Mouse (Mus musculus) midbrain, embryonic 12.5 days (tissue): ENCODE measurements around the gene Cyb5r2. TPM values are rescaled to one million over a fixed set of nuclear protein-coding genes. Genes with fewer than 3 reads are reported as not detected.

Source experiments
- ATAC-seq: fragments of 200-750 bp; cut with Nextera tagmentation; 2 replicates; pipeline ENCODE4 v1.8.0; 2017; ENCODE audit warnings: low read depth, moderate TSS enrichment, moderate library complexity; ENCODE audit not compliant: low FRiP score
- H3K27ac ChIP-seq: fragments of 300-500 bp; sonication (generic); replicated peaks from 2 replicates; pipeline ENCODE4 v1.5.1; 2016; ENCODE audit warnings: mild to moderate bottlenecking
- H3K27me3 ChIP-seq: fragments of 300-500 bp; sonication (generic); 2 replicates; pipeline ENCODE4 v1.6.1; 2016; ENCODE audit warnings: mild to moderate bottlenecking
- H3K36me3 ChIP-seq: fragments of 300-500 bp; sonication (generic); 2 replicates; pipeline ENCODE4 v1.6.1; 2016
- H3K4me1 ChIP-seq: fragments of 300-500 bp; sonication (generic); 2 replicates; pipeline ENCODE4 v1.6.1; 2016
- H3K4me2 ChIP-seq: fragments of 300-500 bp; sonication (generic); replicated peaks from 2 replicates; pipeline ENCODE4 v1.6.1; 2016; ENCODE audit warnings: mild to moderate bottlenecking, moderate library complexity
- H3K4me3 ChIP-seq: fragments of 300-500 bp; sonication (generic); 2 replicates; pipeline ENCODE4 v1.5.1; 2016; ENCODE audit warnings: mild to moderate bottlenecking
- H3K9ac ChIP-seq: fragments of 300-500 bp; sonication (generic); replicated peaks from 2 replicates; pipeline ENCODE4 v1.6.1; 2016; ENCODE audit warnings: mild to moderate bottlenecking, moderate library complexity
- H3K9me3 ChIP-seq: fragments of 300-500 bp; sonication (generic); 2 replicates; pipeline ENCODE4 v1.6.1; 2016; ENCODE audit warnings: mild to moderate bottlenecking
- WGBS: fragments of 180-500 bp; shearing (Covaris S2); methylation state at CpG from one replicate; pipeline ENCODE4 v1.1.7; 2016; 5-methylcytosine and 5-hydroxymethylcytosine counted together
- polyA plus RNA-seq: library from polyadenylated mRNA; unstranded; fragments of >200 nt; fragmentation: Nextera tagmentation; extraction: Ambion mirVana; gene quantifications from 2 replicates; pipeline ENCODE4 v1.2.1, GENCODE M21; 2016

The Cyb5r2 gene
- polyA plus RNA-seq = 0.30 and 0.34 TPM in 2 replicates

DNA sequence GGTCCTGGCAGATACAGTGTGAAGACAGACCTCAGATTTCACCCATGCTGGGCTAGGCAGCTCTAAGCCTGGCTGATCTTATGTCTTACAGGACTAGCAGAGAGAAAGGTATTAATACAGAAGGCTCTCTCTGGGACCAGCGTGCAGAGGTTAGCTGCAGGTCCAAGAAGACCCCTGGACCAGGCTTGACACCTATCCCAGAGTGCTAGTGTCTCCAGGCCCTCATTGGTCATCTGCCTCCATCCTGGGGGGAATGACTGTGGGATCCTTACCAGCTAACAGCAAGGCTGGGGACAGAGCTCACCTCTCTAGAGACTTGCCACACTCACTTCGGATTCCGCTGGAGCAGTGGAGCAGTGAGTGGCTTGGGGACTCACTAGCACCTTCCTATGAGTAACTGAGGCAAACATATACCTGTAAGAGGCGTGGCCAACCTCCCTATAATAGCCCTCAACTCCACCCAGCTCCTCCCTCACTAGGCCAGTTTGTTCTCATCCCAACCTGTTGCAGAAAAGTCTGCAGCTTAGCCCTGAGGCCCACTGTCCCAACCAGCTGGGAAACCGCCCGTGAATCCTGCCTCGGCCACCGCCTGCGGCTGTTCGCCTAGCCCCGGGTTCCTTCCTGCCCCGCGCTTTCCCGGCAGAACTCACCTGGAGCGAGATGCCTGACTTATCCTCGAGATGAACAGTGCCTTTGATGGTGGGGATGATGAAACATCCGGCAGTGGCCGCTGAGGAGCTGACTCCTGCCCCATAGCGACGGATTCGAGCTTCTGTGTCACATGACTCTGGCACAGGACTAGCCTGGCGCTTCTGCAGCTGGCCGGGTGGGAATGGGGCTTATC is at the start of gene Cyb5r2:
Gene Cyb5r2 (minus strand): TSS at position 725 of the 844 bp plus-strand sequence.
- WGBS = 16% methylated on average over 23 of the region's 23 CpGs
- Histone ChIP-seq H3K27ac (no peak within 1 kb of the TSS), H3K9me3 (no peaks in the 10 kb centered on the region), H3K4me1 (no peaks in the 10 kb centered on the region), H3K4me3 (peak within 1 kb of the TSS; percentile 31), H3K4me2 (peak within 1 kb of the TSS; percentile 56), H3K27me3 (no peaks in the 10 kb centered on the region), H3K9ac (no peak within 1 kb of the TSS), H3K36me3 (no peaks in the 10 kb centered on the region)
- ATAC-seq = peak; percentile 85

DNA sequence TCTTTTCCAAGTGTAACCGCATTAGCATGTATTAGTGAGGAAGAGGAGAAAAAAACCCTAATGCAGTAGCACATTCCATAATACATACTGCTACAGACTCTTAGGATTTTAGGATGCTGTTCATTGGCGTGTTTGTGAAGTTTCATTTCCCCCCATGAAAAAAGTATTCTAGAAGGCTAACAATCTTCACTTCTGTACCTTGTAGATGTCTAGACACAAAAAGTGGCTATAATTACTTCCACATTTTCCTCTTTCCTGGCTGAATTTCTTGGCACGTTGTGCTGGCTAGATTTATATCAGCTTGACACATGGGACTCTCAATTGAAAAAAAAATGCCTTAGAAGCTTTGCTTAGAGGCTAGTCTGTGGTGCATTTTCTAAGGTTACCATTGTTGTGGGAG is 44.3 kb upstream of the Cyb5r2 start:
- Histone ChIP-seq H3K9me3 (0 out of 2 replicates have a peak, but pooled peaks cover 2% of the 10 kb centered on the region), H3K4me1 (no peaks in the 10 kb centered on the region), H3K9ac (no peak overlapping the region), H3K36me3 (no peaks in the 10 kb centered on the region), H3K27ac (no peak overlapping the region), H3K4me3 (no peak overlapping the region), H3K27me3 (no peaks in the 10 kb centered on the region), H3K4me2 (no peak overlapping the region)
- no peak for ATAC-seq
- whole genome bisulfite sequencing = 77% methylated on average over 3 of the region's 3 CpGs

DNA sequence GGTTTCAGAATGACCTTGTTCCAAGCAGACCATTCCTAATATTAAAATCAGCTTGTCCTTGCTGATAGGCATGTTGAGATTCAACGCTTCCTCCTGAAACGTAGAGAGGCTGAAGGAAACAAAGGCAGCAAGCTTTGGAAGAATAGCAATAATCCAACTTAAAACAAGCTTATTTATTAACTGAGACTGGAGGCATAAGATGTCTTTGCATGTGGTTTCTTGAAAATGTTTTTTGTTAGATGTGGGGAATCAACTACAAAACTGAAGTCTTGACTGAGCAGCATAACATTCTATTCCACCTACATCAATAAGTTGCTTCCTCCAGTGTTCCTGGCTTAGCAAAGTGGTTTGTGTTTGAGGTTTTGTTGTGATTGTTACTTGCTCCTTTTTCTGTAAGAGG is 43.3 kb upstream of the Cyb5r2 start, which contains the start of gene Ovch2:
Gene Ovch2 (minus strand): TSS at position 101 of the 400 bp plus-strand sequence.
- H3K27me3 ChIP-seq = no peaks in the 10 kb centered on the region
- no peak within 1 kb of the TSS for H3K4me2 ChIP-seq
- no peaks in the 10 kb centered on the region for H3K4me1 ChIP-seq
- no peak within 1 kb of the TSS for H3K9ac ChIP-seq
- 78% methylated on average over 2 of the region's 2 CpGs for WGBS
- no peaks in the 10 kb centered on the region for H3K36me3 ChIP-seq
- H3K4me3 ChIP-seq = no peak within 1 kb of the TSS
- 0 out of 2 replicates have a peak, but pooled peaks cover 2% of the 10 kb centered on the region for H3K9me3 ChIP-seq
- no peak for ATAC-seq
- H3K27ac ChIP-seq = no peak within 1 kb of the TSS

DNA sequence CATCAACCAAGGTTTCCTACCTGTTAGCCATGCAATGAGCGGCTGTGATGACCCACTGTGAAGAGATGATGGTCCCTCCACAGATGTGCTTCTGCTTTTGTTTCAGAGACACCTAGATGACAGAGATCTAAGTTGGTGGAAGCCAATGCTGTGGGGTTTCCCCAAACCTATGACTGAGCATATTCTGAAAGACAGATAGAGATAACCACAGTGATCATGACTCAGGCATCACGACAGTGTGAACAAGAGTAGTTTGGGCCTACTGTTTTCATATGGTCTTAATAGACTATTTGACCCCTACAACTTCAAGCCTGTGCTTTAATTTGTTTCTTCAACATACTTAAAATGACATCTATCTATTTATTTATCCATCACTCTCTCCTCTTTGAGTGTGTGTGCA is 38.7 kb upstream of the Cyb5r2 start:
- no peaks in the 10 kb centered on the region for H3K9me3 ChIP-seq
- no peaks in the 10 kb centered on the region for H3K36me3 ChIP-seq
- no peak for ATAC-seq
- no peaks in the 10 kb centered on the region for H3K27me3 ChIP-seq
- H3K4me2 ChIP-seq = no peak overlapping the region
- no peak overlapping the region for H3K4me3 ChIP-seq
- WGBS = 88% methylated on average over 2 of the region's 2 CpGs
- H3K9ac ChIP-seq = no peak overlapping the region
- H3K27ac ChIP-seq = no peak overlapping the region
- H3K4me1 ChIP-seq = no peaks in the 10 kb centered on the region

DNA sequence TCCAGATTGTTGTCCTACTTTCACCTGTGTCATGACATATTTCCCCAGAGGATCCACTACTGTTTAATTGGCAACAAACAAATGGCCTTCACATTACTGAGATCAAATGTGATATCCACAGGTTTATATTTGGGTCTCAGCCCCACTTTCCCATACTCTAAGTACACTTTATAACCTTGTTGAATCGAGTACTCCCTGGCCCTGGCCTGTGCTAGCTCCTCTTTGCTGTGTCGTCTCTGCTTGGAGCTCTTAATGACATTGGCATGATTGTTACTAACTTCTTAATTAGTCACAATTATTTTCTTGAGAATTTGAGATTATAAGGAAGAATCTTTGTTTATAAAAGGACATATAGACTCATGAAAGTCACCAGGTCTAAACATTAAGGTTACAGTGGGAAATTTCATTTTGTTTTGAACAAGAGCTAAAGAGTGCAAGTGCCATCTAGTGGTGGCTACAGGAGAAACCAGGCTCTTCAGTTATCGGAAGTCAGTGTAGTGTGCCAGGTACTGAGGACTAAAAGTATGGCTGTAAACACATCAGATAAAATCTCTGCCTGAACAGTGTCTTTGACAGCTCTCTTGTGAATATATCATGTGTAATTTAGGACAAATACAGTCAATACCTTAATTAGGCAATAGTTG is 30.3 kb upstream of the Cyb5r2 start:
- 67% methylated on average over 3 of the region's 3 CpGs for WGBS
- Histone ChIP-seq H3K4me2 (no peak overlapping the region), H3K4me3 (no peak overlapping the region), H3K36me3 (no peaks in the 10 kb centered on the region), H3K9ac (no peak overlapping the region), H3K9me3 (no peaks in the 10 kb centered on the region), H3K4me1 (no peaks in the 10 kb centered on the region), H3K27ac (no peak overlapping the region), H3K27me3 (no peaks in the 10 kb centered on the region)
- no peak for ATAC-seq

DNA sequence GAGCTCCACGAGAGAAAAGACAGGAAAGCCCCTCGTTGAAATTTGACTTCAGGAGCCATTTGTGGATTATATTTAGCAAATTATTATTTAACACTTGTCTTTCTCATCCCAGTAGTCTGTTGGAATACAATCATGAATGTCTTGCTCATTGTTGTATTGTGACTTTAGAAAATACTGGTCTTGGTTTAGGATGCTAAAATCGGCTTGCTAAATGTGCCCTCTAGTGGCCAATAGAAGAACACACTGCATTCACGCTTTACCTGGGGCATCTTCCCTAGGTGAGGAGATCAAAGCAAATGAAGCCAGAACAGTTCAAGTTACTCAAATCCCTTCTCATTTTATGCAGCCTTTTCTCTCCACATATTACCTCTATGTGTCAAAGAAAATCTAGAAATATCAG is 21.8 kb upstream of the Cyb5r2 start:
- H3K27me3 ChIP-seq = no peaks in the 10 kb centered on the region
- H3K9ac ChIP-seq = no peak overlapping the region
- no peak for ATAC-seq
- H3K27ac ChIP-seq = no peak overlapping the region
- H3K9me3 ChIP-seq = no peaks in the 10 kb centered on the region
- no peak overlapping the region for H3K4me3 ChIP-seq
- no peak overlapping the region for H3K4me2 ChIP-seq
- H3K4me1 ChIP-seq = no peaks in the 10 kb centered on the region
- WGBS = 47% methylated on average over 4 of the region's 4 CpGs
- no peaks in the 10 kb centered on the region for H3K36me3 ChIP-seq

DNA sequence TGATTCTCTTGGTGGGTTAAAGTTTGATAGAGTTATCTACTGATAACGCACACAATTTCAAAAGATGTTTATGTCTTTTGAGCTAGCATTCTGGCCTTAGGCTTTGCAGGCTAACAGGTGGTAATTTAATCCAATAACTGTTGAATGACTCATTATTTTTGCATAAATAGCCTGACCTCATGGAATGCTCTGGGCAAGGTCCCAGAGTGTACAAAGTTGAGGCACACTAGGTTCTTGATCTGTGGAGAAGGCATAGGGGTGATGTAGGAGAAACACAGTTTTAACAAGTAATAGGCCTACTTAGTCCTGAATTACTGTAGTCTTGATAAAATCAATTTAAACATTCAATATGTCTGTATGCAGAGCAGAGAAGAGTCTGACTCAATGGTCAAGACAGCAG is 20.4 kb upstream of the Cyb5r2 start:
- no peak overlapping the region for H3K4me3 ChIP-seq
- H3K27ac ChIP-seq = no peak overlapping the region
- H3K4me1 ChIP-seq = no peaks in the 10 kb centered on the region
- H3K27me3 ChIP-seq = no peaks in the 10 kb centered on the region
- no peak for ATAC-seq
- H3K9ac ChIP-seq = no peak overlapping the region
- 86% methylated on average over 1 of the region's 1 CpGs for WGBS
- no peak overlapping the region for H3K4me2 ChIP-seq
- no peaks in the 10 kb centered on the region for H3K36me3 ChIP-seq
- no peaks in the 10 kb centered on the region for H3K9me3 ChIP-seq

DNA sequence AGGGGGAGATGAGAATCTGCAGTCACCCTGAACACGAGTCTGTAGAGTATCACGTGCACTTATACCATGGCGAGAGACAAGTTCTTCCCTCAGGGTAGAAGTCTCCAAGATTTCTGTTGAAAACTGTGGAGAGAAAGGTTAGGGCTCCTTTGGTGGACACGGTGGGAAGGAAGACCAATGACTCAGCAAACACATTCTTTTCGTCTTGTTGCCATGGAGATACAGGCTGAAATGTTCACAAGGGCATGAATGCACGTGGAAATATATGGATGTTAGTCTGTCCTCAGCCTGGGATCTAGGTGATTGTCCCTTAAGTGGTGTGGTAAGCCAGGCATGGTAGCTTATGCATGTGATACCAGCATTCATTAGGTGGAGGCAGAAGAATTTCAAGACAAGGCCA is 13.0 kb upstream of the Cyb5r2 start:
- H3K4me3 ChIP-seq = no peak overlapping the region

DNA sequence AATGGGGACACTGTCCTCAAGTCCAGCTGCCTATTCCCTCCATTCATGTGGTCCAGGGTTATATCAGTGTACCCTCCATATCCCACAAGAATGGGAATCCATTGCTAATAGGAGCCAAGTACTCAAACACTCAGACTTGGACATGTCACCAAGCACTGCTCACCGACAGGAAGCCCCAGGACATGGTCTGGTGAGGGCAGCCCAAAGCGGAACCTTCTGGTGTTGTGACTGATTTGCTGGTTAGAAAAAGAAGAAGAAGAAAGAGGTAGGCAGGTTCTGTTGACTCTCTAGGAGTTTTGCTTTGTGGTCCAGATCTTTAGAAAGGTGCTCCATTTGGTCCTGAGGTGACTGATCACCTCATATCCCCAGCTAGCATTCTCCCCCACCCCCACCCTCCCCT is 1.1 kb downstream of the Cyb5r2 start:
- 91% methylated on average over 2 of the region's 2 CpGs for WGBS
- H3K27ac ChIP-seq = no peak overlapping the region
- H3K9ac ChIP-seq = no peak overlapping the region
- H3K36me3 ChIP-seq = no peaks in the 10 kb centered on the region
- H3K4me1 ChIP-seq = no peaks in the 10 kb centered on the region
- no peak for ATAC-seq
- H3K27me3 ChIP-seq = no peaks in the 10 kb centered on the region
- H3K4me2 ChIP-seq = no peak overlapping the region
- no peaks in the 10 kb centered on the region for H3K9me3 ChIP-seq
- no peak overlapping the region for H3K4me3 ChIP-seq

More for the DNA sequence above, 13.0 kb upstream of the Cyb5r2 start:
- Histone ChIP-seq H3K4me2 (no peak overlapping the region), H3K27me3 (no peaks in the 10 kb centered on the region), H3K4me1 (no peaks in the 10 kb centered on the region), H3K36me3 (no peaks in the 10 kb centered on the region), H3K9ac (no peak overlapping the region), H3K27ac (no peak overlapping the region), H3K9me3 (no peaks in the 10 kb centered on the region)
- no peak for ATAC-seq
- 62% methylated on average over 6 of the region's 6 CpGs for WGBS

DNA sequence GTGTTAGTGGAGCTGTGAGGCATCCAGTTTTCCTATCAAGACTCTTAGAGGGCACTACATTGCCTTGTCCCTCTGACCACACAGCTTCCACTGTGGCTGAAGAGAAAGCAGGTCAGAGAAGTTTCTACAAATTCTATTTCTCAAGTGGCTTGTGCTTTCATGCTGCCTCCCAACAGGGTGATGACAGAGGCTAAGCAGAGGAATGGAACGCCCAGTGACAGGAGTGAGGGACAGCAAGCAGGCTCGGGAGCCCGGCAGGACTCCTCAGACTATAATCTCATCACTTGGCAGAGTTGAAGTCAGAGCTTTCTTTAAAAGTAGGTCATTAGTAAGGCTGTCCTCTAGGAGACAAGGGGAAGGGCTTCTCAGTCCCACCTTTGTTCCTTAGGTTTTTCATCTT is 1.9 kb downstream of the Cyb5r2 start:
- Histone ChIP-seq H3K9ac (no peak overlapping the region), H3K4me3 (no peak overlapping the region), H3K9me3 (no peaks in the 10 kb centered on the region), H3K27ac (no peak overlapping the region), H3K36me3 (no peaks in the 10 kb centered on the region), H3K27me3 (no peaks in the 10 kb centered on the region), H3K4me2 (no peak overlapping the region), H3K4me1 (no peaks in the 10 kb centered on the region)
- WGBS = 75% methylated on average over 3 of the region's 3 CpGs
- ATAC-seq = no peak

DNA sequence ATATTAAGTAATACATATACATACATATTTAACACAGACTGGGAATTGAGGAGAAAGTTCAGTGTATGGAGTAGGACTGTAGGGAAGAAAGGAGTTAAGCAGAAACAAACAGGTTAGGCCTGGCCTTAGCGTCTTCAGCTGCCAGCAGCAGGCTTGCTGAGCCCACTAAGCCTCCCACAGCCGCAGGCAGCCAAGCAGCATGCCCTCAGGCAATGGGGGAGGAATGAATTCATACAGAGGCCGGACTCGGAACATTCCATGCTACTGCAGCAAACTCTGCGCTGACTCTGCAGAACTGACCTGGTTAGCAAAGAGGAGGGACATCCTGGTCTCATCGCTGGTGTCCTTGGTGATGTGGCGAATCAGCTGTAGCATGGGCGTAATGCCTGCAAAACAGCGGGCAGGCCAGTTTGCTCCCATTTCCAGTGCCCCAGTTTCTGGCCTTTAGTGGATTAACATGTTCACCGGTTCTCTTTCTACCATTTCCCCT is 5.8 kb downstream of the Cyb5r2 start:
- no peaks in the 10 kb centered on the region for H3K4me1 ChIP-seq
- no peak overlapping the region for H3K4me2 ChIP-seq
- H3K9ac ChIP-seq = no peak overlapping the region
- H3K36me3 ChIP-seq = no peaks in the 10 kb centered on the region
- ATAC-seq = no peak
- no peaks in the 10 kb centered on the region for H3K27me3 ChIP-seq
- 80% methylated on average over 10 of the region's 10 CpGs for WGBS
- H3K27ac ChIP-seq = no peak overlapping the region
- no peaks in the 10 kb centered on the region for H3K9me3 ChIP-seq
- H3K4me3 ChIP-seq = no peak overlapping the region

DNA sequence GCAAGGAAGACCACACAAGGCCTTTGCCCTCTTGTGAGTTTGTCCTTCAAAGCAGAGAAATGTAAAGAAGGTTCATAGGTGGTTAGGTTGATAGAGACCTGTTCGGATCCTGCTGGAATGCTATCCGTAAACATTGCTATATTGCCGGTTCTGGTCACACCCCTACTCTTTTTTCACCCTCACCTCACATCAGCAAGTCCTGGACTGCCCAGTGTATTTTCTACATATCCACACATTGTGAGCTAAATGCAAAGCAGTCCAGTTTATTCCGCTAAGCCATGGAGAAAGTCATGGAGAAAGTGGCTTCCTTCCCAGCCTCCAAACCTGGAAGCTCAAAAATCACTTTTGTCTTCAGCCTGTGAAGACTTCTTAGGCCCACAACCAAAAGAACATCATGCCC is 8.1 kb downstream of the Cyb5r2 start:
- H3K9ac ChIP-seq = no peak overlapping the region
- H3K27ac ChIP-seq = no peak overlapping the region
- ATAC-seq = 0 out of 2 replicates have a peak, but pooled peaks have one; percentile 4
- H3K36me3 ChIP-seq = no peaks in the 10 kb centered on the region
- no peaks in the 10 kb centered on the region for H3K27me3 ChIP-seq
- no peak overlapping the region for H3K4me2 ChIP-seq
- H3K4me3 ChIP-seq = no peak overlapping the region
- 90% methylated on average over 4 of the region's 4 CpGs for WGBS
- H3K4me1 ChIP-seq = no peaks in the 10 kb centered on the region
- no peaks in the 10 kb centered on the region for H3K9me3 ChIP-seq
